Mouse (Mus musculus) activated CD4-positive, CD25-positive, alpha-beta regulatory T cell (primary cell): ENCODE data around the gene Pcnx3. TPM values are rescaled to one million over a fixed set of nuclear protein-coding genes. Genes with fewer than 3 reads are reported as not detected.

Experiments used
- polyA plus RNA-seq, 2 experiments: library from polyadenylated mRNA; unstranded; fragments of 100-300 nt; shearing (Covaris generic); gene quantifications; one replicate each; pipeline ENCODE4 v1.2.1; 2017

Pcnx3 gene
- 10 to 100 TPM; 27.6 to 46.4 TPM for polyA plus RNA-seq

GRCm38 (mm10) chr19:5688200-5689087 is at the start of gene Pcnx3, which contains the start of gene Map3k11:
Gene Pcnx3, minus strand, starts transcription at chr19:5688908.
Gene Map3k11, plus strand, starts transcription at chr19:5688742.

DNA sequence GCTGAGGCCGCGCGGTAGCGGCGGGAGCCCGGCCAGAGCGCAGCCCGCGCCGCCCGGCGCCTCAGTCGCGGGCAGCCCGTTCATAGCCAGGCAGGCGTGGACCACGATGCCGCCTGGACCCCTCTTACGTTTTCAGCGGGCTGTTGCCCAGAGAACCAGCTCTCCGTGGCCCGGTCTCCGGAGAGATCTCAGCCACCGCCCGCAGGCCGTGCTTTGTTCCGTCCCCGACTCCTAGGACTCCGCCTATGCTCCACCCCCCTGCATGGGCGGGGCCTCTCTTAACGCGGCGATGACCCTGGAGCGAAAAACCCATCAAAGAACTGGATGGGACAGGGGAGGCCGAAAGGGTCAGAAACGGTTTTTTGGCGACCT is 40.7 kb upstream of the Pcnx3 start, which contains the start of gene Fam89b:
Gene Fam89b (minus strand): TSS at position 210 of the 372 bp plus-strand sequence.

DNA sequence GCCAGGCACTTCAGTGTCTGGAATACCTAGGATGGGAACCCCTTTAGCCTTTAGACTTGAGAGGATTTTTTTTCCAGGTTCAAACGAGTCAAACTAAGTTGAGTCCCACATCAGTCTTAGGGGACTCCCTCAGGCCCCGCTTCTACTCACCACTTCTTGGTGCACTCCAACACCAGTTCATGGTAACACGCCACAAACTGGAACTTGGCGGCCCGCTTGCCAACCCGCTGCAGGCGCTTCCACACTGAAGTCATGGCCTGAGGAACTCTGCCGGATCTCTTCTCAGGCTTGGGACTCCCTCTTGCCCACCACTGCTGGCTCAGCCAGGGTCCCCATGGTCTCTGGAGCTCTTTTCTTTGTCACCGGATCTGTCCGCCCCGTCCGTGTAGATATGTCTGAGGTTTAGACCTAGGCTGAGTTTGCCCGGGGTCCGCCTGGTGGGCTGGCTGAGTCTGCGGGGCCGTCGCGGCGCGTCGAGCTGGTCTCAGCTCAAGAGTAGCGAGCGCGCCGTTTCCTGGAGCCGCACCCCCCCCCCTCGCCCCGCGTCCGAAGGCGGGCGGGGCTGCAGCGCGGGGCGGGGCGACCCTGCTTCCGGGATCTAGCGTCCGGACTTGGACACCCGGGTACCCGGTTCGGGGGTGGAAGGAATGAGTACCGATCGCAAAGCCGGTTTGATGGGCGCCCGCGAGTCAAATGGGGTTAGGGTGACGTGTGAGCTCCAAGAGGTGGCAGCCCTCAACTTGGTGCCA is 37.2 kb upstream of the Pcnx3 start, which contains the start of gene Ehbp1l1:
Gene Ehbp1l1 (minus strand): TSS at position 551 of the 749 bp plus-strand sequence.

GRCm38 (mm10) chr19:5704163-5704800 is 15.6 kb upstream of the Pcnx3 start, which contains the start of gene Kcnk7:
Gene Kcnk7, plus strand, starts transcription at chr19:5704367.

DNA sequence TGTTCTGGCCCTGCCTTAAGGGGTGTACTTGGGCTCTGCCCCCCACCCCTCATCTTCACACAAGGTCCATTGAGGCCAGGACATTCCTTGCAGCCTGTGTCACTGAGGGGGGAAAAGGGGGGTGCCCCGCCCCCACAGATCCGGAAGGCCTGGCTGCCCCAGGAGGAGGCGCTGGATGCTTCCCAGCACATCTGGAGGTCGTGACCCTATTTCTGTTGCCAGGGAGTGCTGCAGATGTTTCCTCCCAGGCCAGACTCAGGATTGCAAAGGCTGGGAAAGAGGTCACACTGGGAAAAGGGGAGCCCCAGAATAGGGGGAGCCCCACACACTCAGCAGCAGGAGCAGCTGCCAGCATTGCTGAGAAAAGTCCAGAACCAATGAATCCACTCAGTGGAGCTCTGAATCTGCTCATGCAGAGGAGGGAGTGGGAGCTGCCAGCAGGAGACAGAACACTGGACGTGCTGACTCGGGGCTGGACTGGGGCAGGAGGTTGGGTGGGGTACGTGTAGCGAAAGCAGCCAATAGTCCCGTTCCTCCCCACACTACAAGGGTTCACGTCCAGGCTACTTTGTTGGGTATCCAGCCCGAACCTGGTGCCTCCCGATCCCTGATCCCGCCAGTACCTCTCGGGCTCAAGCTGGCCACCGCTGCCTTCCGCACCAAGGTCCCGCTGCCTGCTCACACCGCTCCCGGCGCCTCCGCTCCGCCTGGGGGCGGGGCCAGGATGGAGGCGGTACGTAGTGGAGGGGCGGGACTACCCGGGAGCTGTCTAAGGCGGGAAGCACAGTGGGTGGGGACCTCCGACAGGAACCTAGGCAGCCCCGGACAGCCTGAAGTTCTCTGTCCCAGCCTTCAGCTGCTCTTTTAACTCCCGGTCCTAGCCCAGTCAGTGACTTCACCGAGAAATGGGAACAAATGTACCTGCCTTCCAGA is 25.5 kb downstream of the Pcnx3 start, which contains the start of gene Sipa1:
Gene Sipa1 (minus strand): TSS at position 727 of the 933 bp plus-strand sequence.

GRCm38 (mm10) chr19:5637069-5638047 is 51.4 kb downstream of the Pcnx3 start, which contains the start of gene Rela:
Gene Rela, plus strand, starts transcription at chr19:5637483.

Other genes starting within 250 kb of the Pcnx3 start
- gene Fosl1, start 241.4 kb downstream of the Pcnx3 start, polyA plus RNA-seq: under 1 TPM in 1 of 2 experiments, not detected in 1; 0.10 TPM
- 10 to 100 TPM; 10.6 to 11.9 TPM for gene Ccdc85b, start 231.0 kb downstream of the Pcnx3 start, polyA plus RNA-seq
- gene Fibp, start 228.3 kb downstream of the Pcnx3 start, polyA plus RNA-seq: 100 to 1,000 TPM; 135 to 140 TPM
- 100 to 1,000 TPM; 166 to 186 TPM for gene Ctsw, start 220.4 kb downstream of the Pcnx3 start, polyA plus RNA-seq
- 1 to 10 TPM; 1.6 to 3.1 TPM for gene Efemp2, start 215.0 kb downstream of the Pcnx3 start, polyA plus RNA-seq
- 10 to 100 TPM; 56.5 to 60.6 TPM for gene Mus81, start 200.5 kb downstream of the Pcnx3 start, polyA plus RNA-seq
- 1,000 to 10,000 TPM; 4,073 to 4,463 TPM for gene Cfl1, start 198.5 kb downstream of the Pcnx3 start, polyA plus RNA-seq
- under 1 TPM in 1 of 2 experiments, not detected in 1; 0.22 TPM for gene 1700020D05Rik, start 185.1 kb downstream of the Pcnx3 start, polyA plus RNA-seq
- gene Snx32, start 178.4 kb downstream of the Pcnx3 start, polyA plus RNA-seq: 10 to 100 TPM; 10.7 to 22.0 TPM
- gene Ovol1, start 128.3 kb downstream of the Pcnx3 start, polyA plus RNA-seq: under 1 TPM in 1 of 2 experiments, not detected in 1; 0.57 TPM
- 10 to 100 TPM; 11.7 to 22.5 TPM for gene Ap5b1, start 120.9 kb downstream of the Pcnx3 start, polyA plus RNA-seq
- 100 to 1,000 TPM; 104 to 115 TPM for gene Rnaseh2c, start 87.0 kb downstream of the Pcnx3 start, polyA plus RNA-seq
- 10 to 100 TPM; 37.2 to 37.4 TPM for gene Kat5, start 78.7 kb downstream of the Pcnx3 start, polyA plus RNA-seq
- gene Rela, start 51.4 kb downstream of the Pcnx3 start, polyA plus RNA-seq: 100 to 1,000 TPM; 137 to 140 TPM
- gene Sipa1, start 25.2 kb downstream of the Pcnx3 start, polyA plus RNA-seq: 100 to 1,000 TPM; 121 to 239 TPM
- gene Map3k11, start 166 bp downstream of the Pcnx3 start, polyA plus RNA-seq: 10 to 100 TPM; 47.3 to 58.7 TPM
- 1 to 10 TPM; 2.7 to 4.0 TPM for gene Kcnk7, start 15.5 kb upstream of the Pcnx3 start, polyA plus RNA-seq
- 10 to 100 TPM; 35.7 to 68.1 TPM for gene Ehbp1l1, start 37.4 kb upstream of the Pcnx3 start, polyA plus RNA-seq
- 100 to 1,000 TPM; 101 to 122 TPM for gene Fam89b, start 40.7 kb upstream of the Pcnx3 start, polyA plus RNA-seq
- gene Ltbp3, start 52.0 kb upstream of the Pcnx3 start, polyA plus RNA-seq: under 1 TPM; 0.74 to 0.98 TPM
- gene Scyl1, start 82.5 kb upstream of the Pcnx3 start, polyA plus RNA-seq: 10 to 100 TPM; 45.0 to 60.9 TPM
- gene Frmd8, start 186.4 kb upstream of the Pcnx3 start, polyA plus RNA-seq: 100 to 1,000 TPM; 201 to 224 TPM
- gene Slc25a45, start 188.9 kb upstream of the Pcnx3 start, polyA plus RNA-seq: 10 to 100 TPM; 46.6 to 48.9 TPM
- gene Tigd3, start 205.2 kb upstream of the Pcnx3 start, polyA plus RNA-seq: 1 to 10 TPM in 1 of 2 experiments, under 1 TPM in 1; 0.20 to 1.5 TPM
- gene Dpf2, start 224.1 kb upstream of the Pcnx3 start, polyA plus RNA-seq: 100 to 1,000 TPM; 135 to 158 TPM
- gene Cdc42ep2, start 235.9 kb upstream of the Pcnx3 start, polyA plus RNA-seq: under 1 TPM; 0.06 to 0.79 TPM